Mouse (Mus musculus) thymus, postnatal 14 days (tissue): Measurements from ENCODE around the gene Lrrc10b.

Source experiments
- DNase-seq: peaks from one replicate; pipeline ENCODE4 v3.0.0; 2021

The Lrrc10b gene

DNA sequence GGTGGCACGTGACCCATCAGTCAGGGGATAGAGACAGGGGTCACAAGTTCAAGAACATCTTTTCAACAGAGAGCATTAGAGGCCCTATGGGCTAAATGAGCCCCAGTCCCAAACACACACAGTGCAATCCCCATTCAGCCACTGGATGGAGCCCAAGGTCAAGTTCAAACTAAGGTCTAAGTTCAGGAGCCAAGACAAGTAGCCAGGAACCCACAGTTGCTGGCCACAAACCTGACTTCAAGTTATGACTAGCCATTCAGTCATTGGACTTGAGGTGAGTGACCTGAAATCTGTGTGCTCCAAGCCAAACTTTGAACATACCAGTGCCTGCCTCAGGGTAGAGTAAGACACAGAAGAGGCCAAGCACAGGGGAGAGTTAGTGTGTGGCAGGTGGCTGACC lies 19.8 kb downstream of the Lrrc10b start:
- DNase-seq = no peak

DNA sequence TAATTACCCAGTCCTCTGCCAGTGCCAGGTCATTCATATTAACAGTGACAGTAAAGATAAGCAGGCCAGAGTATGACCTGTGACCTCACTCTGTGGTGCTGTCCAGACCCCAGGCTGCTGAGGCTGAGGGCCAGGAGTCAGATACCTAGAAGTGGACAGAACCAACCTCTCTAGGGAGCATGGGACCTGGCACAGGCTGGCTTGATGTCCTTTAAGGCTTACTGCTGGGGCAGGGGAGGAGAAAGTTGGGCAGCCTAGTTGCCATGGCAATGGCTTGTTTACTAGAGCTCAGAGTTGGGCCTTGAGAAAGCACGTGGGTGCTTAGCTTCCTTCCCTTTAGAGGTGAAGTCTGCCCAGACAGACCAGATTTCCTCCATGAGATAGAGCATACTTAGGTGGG lies 20.5 kb downstream of the Lrrc10b start:
- no peak for DNase-seq

DNA sequence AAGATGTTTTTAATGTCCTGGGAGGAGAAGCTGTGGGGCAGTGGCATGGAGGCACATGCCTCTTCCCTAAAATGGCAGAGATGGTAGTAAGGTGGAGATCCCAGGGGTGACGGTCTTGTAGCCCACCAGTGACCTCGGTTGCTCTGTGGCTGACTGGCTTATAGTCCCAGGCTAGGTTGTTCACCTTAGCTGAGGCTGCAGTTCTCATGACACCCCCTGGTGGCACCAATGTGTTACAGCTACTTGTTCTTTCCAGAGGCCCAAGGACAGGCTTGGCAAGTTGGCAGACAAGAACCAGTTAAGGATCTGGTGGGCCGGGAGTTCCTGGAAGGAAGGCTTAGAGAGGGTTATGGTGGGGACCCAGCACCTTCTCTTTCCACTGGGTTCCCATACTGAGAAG lies 21.4 kb downstream of the Lrrc10b start:
- peak; percentile 54 for DNase-seq

DNA sequence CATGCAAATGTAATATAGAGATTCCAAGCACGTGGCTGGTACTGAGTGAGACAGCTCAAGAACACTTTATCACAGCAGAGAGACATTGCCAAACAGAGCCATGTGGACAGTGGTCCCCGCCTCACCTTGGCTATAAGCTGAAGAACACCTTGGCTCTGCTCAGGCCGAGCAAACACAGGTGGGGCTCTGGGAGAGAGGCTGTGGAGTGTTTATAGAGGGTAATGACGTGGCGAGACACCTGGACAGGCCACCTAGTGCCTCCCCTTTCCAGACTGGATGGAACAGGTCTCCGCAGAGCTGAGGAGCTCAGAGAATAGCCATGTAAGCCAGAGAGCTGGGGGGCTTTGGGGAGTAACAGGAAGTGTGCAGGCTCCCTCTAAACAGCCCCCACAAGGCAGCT lies 22.3 kb downstream of the Lrrc10b start:
- no peak for DNase-seq

DNA sequence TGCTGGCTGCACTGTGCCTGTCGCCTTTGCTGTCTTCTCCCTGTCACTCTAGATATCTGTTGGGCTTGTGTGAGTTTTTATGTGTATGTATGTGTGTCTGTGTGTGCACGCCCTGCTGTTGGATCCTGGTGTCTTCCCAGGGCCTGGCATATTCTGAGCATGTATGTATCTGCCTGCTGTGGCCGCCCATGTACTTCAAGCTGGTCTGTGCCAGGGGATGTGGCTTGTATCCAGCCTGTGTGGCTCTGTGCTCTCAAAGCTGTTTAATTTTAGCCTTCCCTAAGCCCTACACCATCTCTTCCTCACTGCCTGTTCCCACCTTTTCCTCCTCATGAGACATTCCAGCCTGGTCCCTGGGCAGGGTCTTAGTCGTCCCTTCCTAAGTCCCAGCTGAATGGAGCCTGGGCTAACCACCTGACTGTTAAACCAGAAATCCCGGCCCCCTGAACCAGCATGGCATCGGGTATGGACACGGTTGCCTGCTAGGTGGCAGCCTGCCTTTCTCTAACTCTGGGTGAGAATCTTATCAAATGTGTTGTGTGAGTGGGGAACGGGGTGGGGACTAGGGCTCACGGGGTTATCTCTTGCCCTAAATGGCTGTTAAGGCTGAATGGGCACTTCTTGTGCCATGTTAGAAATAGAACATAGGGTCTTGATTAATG lies 23.3 kb downstream of the Lrrc10b start:
- DNase-seq = no peak

DNA sequence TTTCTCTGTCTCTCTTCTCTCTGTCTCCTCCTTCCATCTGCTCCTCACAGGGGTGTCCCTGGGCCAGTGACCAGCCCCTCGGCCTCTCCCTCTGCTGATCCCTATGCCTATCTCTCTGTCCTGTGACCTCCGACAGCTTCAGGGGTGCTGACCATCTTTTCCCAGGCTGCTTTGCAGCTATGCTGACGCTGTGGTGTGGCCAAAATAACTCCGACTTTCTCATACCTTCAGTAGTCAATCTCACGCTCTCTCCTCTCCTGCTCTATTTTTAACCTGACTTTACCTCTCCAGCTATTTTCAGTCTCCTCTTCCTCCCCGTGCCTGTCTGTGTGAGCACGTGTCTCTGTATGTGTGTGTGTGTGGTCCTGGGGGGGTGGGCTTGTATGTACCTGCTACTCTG lies 24.0 kb downstream of the Lrrc10b start:
- no peak for DNase-seq

DNA sequence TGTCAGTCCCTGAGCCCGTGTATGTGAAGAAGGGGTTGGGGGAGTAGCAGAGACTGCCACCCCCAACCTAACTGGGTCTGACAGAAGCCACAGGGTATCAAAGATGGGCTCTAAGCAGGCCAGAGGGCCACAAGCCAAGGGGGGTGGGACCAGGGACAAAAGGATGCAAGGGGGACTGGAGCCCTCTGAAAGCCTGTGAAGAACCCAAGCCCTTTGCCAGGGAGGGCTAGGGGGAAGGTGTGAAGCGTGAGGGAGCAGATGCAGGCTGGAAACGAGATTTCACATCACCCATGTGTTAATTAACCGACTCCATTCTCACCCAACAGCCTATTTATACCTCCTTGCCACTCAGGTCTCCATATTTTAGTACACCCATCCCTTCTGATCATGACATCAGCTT lies 25.4 kb downstream of the Lrrc10b start:
- DNase-seq = no peak

DNA sequence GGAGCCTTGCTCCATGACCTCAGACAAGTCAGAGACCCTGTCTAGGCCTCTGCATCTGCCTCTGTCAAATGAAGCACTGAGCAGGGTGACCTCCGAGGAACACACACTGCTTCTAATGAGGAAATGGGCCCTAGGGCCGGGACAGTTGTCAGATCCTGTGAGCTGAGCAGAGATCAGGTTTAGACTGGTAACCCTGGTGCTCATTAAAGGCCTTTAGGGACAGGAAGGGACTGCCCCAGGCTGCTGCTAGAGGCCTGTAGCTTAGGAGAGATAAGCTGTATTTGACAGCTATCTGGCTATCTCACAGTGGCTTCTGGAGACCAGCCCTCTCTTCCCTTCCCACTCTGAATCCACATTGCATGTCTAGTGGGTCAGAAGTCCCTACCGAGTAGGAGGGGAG lies 25.9 kb downstream of the Lrrc10b start:
- DNase-seq = no peak

DNA sequence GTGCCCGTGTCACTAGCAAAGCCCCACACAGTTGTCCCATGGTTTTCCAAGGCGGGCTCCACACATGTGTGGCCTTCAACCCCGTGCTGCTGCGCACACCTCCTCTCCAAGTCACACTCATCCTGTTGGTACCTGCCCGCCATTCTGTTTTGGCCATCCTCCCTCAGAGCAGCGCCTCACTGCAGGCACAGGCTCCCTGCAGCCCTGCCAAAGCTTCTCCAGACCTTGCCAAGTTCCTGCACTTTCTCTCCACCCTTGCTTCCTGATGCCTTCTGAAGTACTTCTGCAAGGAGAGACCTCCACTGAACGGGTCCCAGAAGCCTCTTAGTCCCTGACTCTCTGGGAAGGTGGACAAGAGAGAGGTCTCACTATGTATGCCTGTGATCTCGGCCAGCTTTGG lies 27.9 kb downstream of the Lrrc10b start:
- no peak for DNase-seq

DNA sequence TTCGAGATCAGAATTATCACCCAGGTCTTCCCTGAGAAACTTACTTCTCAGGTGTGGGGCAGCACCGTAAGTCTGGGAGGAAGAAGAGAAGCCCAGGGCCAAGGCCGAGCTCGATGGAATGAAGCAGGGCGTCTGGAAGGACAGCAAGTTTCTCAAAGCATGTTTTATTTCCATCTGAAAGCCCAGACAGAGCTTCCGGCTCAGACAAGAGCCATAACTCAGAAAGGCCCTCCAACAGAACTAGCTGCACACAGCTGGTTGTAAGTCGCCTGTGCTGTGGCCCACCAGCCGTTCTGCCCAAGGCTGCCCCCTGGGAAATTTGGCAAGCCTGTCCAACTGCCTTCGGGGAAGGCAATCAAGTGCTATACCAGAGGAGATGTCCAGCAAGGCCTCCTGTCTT lies 29.8 kb downstream of the Lrrc10b start:
- DNase-seq = no peak

DNA sequence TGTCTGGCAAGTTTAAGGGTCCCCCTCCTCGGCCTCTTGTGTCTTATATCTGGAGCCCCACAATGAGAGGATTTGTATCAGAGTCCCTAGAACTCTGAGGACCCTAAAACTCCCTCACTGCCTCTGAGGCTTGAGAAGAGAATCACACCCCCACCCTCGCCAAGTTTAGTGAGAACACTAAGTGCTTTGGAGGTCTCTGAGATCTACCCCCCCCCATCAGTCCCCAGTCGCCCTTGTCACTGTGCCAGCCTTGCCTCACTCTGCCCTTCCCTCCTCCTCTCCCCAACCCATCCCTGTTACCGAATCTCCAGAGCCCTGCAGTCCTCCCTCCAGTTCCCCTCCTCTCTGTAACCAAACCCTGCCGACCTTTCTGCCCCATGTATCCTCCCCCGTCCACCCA lies 30.5 kb downstream of the Lrrc10b start:
- no peak for DNase-seq

DNA sequence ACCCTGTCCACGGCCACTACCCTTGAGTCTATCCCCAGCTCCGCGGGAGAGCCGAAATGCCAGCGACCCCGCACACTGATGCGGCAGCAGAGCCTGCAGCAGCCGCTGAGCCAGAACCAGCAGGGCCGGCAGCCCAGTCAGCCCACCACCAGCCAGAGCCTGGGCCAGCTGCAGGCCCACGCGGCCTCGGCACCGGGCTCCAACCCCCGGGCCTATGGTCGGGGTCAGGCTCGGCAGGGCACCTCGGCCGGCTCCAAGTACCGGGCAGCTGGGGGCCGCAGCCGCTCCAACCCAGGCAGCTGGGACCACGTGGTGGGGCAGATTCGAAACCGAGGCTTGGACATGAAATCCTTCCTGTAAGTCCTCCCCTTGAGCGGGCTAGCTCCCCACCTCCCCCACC lies 31.0 kb downstream of the Lrrc10b start:
- no peak for DNase-seq

DNA sequence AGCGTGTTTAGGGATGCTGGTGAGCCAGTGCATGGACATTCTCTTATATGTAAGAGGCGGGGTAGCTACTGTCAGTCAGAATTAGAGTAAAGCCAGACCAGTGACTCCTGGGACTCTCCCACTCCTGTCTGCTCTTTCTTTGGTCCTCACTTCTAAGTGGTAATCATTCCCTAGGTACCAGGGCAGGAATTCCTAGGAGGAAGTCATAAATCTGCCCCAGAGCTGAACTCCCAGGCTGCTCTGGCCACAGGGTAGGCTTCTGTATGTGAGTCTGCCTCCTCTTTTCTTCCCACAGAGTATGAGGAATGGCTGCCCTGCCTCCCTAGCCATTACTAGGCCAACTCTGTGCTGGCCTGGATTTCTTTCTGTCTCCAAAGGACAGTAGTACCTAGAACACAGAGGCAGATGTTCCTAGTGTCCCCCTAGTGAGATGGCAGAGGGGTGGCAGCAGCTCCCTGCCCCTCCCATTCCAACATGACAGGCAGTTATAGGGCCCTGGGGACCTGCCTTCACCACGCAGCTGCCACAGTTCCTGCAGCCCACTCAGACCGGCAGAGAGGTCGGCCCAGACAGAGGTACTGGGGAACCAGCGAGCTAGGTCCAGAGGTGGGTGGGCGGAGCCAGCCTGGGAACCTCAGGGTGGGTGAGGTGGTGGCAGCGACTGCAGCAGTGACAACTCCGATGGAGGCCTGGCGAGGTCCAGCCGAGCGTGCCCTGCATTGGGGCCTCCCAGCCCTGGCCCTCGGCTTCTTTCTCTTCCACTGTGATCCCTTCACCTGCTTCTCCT lies 31.6 kb downstream of the Lrrc10b start:
- no peak for DNase-seq

DNA sequence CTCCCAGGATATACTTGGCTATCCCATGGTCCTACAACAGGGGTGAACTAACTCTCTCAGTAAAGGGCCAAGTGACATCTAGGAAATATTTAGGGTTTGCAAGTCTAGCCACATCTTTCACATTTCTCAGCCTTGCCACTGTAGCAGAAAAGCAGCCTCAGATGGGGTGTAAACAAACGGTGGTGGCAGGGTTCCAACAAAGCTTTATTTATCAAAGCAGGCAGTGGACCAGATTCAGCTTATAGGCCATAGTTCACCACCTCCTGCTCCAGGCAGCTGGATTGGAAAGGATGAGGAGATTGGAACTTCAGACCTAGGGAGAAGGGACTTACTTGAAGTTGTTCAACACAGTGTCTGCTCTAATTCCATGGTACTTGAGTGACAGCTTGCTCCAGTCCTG lies 32.5 kb downstream of the Lrrc10b start:
- no peak for DNase-seq

DNA sequence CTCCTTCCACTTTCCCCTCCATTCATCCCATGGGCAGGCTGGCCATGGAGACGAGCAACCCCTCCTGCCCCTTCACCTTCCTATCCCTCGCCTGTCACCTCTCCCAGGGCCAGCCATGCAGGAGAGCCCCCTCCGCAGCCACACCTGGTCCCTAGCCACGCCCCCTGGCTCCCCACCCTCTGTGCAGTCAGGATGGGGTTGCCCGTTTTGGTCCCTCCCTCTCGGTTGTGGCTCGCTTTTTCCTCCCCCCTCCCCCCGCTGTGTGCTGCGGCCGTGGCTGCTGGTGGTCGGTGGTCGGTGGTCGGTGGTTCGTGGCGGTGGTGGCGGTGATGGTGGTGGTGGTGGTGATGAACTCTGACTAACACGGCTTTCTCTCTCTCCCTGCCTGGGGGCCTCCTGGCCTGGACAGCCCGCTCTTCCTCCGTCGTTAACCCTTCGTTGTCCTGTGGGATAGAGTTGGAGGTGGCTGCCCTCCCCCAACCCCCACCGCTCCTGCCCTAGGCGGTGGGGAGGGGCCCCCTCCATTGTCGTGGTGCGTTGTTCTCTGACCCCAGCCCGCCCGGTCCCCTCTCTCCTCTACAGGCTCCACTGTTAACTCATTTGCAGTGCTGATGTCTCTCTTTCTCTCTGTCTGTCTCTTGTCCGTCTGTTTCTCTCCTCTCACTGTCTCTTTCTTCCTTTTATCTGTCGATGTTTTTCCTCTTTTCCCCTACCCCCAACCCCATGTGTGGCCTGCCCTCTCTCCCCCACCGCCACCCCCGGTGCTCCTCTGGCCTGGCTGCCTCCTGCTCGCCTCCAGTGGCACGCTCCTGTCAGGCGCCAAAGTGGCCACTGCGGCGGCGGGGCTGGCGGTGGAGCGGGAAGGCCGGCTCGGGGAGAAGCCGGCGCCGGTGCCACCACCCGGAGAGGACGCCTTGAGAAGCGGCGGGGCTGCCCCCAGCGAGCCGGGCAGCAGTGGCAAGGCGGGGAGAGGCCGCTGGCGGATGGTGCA lies 35.0 kb downstream of the Lrrc10b start:
- no peak for DNase-seq

DNA sequence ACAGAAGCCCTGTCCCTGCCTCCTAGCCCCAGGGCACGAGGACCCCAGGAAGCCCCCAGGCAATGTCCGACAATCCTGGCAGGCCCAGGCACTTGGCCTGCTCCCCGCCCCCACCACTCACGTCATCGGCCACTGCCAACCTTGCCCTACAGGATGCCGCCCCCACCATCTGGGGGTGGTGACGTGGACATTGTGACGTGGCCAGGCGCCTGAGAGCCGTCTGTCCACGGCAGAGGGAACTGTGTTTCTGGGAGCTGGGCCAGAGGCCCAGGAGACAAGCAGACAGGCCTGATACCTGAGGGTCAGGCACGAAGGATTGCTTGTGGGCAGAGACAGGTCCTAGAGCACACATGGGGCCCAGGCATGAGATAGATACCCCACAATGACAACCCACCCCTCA lies 39.8 kb downstream of the Lrrc10b start:
- no peak for DNase-seq

DNA sequence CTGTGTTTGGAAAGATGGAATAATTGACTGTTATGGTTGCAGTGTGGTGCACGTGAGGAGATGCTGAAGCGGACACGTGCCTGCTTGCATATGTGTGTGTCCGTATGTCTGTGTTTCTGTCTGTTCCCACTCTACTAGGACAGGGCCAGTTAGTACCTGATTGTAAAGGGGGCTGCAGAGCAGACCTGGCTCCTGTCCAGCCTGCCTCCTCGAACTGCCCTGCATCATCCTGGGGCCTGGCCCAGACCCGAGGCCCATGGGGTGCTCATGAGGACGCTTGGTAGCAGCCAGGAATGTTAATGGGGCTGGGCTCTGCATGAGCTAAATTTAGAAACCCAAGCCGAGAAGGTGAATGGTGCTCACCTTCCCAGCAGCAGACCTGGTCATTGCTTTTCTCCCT lies 40.4 kb downstream of the Lrrc10b start:
- no peak for DNase-seq

DNA sequence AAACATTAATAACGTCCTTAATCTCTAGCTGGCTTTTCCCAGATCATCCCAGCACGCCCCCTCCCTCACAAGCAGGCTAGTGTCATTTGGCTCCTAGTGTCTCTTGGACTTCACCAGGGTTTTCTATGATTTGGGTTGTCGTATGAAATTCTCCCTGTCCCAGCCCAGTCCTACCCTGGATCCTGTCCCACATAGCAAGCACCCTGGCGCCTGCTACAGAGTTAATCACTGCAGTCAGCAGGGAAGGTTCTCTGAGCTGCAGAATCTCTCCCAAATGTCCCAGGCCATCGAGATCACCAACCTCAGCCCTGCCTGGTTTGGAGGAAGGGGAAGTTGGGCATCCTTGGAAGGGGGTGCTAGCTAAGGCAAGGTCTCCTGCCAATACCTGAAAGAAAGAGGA lies 41.8 kb downstream of the Lrrc10b start:
- DNase-seq = no peak

DNA sequence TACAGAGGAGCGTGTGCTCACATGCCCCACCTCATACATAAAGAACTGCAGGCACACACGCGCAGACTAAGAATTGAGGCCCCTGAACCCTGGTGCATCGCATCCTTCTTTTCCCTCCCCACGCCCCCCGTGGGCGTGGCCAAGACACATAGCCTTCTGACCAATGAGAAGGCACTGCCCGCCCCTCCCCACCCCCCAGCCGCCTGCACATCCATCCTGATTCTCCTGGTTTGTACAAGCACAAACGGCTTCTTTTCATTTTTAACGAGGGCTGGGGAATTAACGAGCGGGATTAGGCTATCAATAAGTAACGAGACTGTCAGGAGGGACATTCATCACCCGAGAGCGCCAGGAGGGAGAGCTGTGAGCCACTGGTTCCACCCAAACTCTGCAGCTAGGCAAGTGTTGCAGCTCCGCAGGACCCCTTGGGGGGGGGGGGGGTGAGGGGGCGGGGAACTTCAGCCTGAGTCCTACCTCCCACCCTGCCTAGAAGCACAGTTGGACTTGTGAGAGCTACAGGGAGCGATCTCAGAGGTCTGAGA lies 43.5 kb downstream of the Lrrc10b start:
- peak; percentile 19 for DNase-seq
